Mouse (Mus musculus): Measurements from ENCODE around the gene C4bp. TPM values are rescaled to one million over a fixed set of nuclear protein-coding genes. Genes with fewer than 3 reads are reported as not detected.

C4bp gene
- polyA plus RNA-seq, 2 experiments from 2014 or later, result not detected

Other genes starting within 250 kb of the C4bp start
- not detected for gene Cd55b, start 238.6 kb downstream of the C4bp start, polyA plus RNA-seq (2017; shearing (Covaris generic))
- 10 to 100 TPM; 29.3 to 35.0 TPM for gene Cd55, start 198.9 kb downstream of the C4bp start, polyA plus RNA-seq (2017; shearing (Covaris generic))
- gene Zp3r, start 32.0 kb downstream of the C4bp start, polyA plus RNA-seq (2017; shearing (Covaris generic)), result not detected
- not detected for gene Gm29427, start 54.2 kb upstream of the C4bp start, polyA plus RNA-seq (2017; shearing (Covaris generic))
- gene Yod1, start 55.7 kb upstream of the C4bp start, polyA plus RNA-seq (2017; shearing (Covaris generic)), result 10 to 100 TPM; 19.3 to 20.3 TPM
- gene Pfkfb2, start 67.6 kb upstream of the C4bp start, polyA plus RNA-seq (2017; shearing (Covaris generic)), result 1 to 10 TPM; 2.7 to 3.9 TPM
- under 1 TPM; 0.25 to 0.34 TPM for gene AA986860, start 70.3 kb upstream of the C4bp start, polyA plus RNA-seq (2017; shearing (Covaris generic))
- not detected for gene Fcamr, start 139.3 kb upstream of the C4bp start, polyA plus RNA-seq (2017; shearing (Covaris generic))
- under 1 TPM in 1 of 2 experiments, not detected in 1; 0.19 TPM for gene Pigr, start 165.1 kb upstream of the C4bp start, polyA plus RNA-seq (2017; shearing (Covaris generic))
- gene Fcmr, start 204.0 kb upstream of the C4bp start, polyA plus RNA-seq (2017; shearing (Covaris generic)), result 1 to 10 TPM in 1 of 2 experiments, under 1 TPM in 1; 0.56 to 6.0 TPM
- gene Il24, start 225.8 kb upstream of the C4bp start, polyA plus RNA-seq (2017; shearing (Covaris generic)), result not detected
- gene Il20, start 249.8 kb upstream of the C4bp start, polyA plus RNA-seq (2017; shearing (Covaris generic)), result not detected